Mouse (Mus musculus) stomach, embryonic 16.5 days (tissue): ENCODE results near the gene Gtf2h1. TPM values are rescaled to one million over a fixed set of nuclear protein-coding genes. Genes with fewer than 3 reads are reported as not detected.

Source experiments
- ATAC-seq: fragments of 200-750 bp; cut with Nextera tagmentation; 2 replicates; pipeline ENCODE4 v1.8.0; 2017; ENCODE audit warnings: moderate number of reproducible peaks, moderate TSS enrichment; ENCODE audit not compliant: insufficient read depth, low FRiP score
- H3K27ac ChIP-seq: fragments of 300-500 bp; sonication (generic); 2 replicates; pipeline ENCODE4 v1.5.1; 2014; ENCODE audit warnings: low read length
- H3K27me3 ChIP-seq: fragments of 300-500 bp; sonication (generic); 2 replicates; pipeline ENCODE4 v1.6.1; 2014; ENCODE audit warnings: low read length, control low read depth, mixed read lengths; ENCODE audit not compliant: control insufficient read depth, insufficient read depth
- H3K36me3 ChIP-seq: fragments of 300-500 bp; sonication (generic); 2 replicates; pipeline ENCODE4 v1.6.1; 2014; ENCODE audit warnings: low read length; ENCODE audit not compliant: control insufficient read depth, insufficient read depth
- H3K4me1 ChIP-seq: fragments of 300-500 bp; sonication (generic); 2 replicates; pipeline ENCODE4 v1.6.1; 2014; ENCODE audit warnings: low read length, control low read depth, mixed read lengths; ENCODE audit not compliant: control insufficient read depth, insufficient read depth
- H3K4me2 ChIP-seq: fragments of 300-500 bp; sonication (generic); 2 replicates; pipeline ENCODE4 v1.6.1; 2014; ENCODE audit warnings: low read depth, low read length, mixed read lengths
- H3K4me3 ChIP-seq: fragments of 300-500 bp; sonication (generic); replicated peaks from 2 replicates; pipeline ENCODE4 v1.5.1; 2014; ENCODE audit warnings: mild to moderate bottlenecking, low read length
- H3K9ac ChIP-seq: fragments of 300-500 bp; sonication (generic); 2 replicates; pipeline ENCODE4 v1.6.1; 2014; ENCODE audit warnings: low read length
- H3K9me3 ChIP-seq: fragments of 300-500 bp; sonication (generic); replicated peaks from 2 replicates; pipeline ENCODE4 v1.6.1; 2016; ENCODE audit warnings: low read length, control low read depth; ENCODE audit not compliant: control insufficient read depth
- WGBS: fragments of 180-500 bp; shearing (Covaris S2); extraction: QIAGEN DNeasy Blood & Tissue Kit; methylation state at CpG from one replicate; pipeline ENCODE4 v1.1.7; 2014; 5-methylcytosine and 5-hydroxymethylcytosine counted together
- polyA plus RNA-seq: library from polyadenylated mRNA; unstranded; fragments of >200 nt; fragmentation: Nextera tagmentation; extraction: Ambion mirVana; gene quantifications from 2 replicates; pipeline ENCODE4 v1.2.1, GENCODE M21; 2015

The Gtf2h1 gene
- polyA plus RNA-seq, 1 experiment from 2014 or later: 51.6 TPM

DNA sequence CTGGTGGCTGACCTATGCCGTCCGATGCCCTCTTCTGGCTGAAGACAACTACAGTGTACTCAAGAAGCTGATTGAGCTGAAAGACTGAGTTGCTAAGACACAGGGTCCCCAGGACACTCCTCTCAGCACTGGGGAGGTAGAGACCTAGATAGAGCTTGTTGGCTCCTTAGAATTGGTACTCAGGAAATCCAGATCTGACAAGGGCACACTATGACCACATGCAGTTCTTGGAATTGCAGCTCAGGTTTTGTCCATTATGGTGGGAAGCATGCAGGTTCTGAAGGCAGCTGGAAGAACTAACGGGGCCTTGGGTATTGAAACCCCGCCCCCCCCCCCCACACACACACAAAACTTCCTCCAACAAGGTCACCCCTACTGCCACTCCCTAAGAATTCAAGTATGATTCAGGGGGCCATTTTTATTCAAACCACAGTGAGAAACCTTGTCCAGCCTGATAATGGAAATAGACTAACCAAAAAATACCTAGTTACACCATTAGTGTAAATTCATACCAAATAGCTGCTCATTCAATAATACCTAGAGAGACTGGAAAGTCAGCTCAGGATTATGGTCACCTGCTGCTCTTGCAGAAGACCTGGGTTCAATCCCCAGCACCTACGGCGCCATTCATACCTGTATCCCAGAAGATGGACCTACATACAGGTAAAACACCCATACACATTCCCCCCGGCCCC is 60.1 kb downstream of the Gtf2h1 start:
- Histone ChIP-seq H3K4me1 (no peaks in the 10 kb centered on the region), H3K27ac (no peak overlapping the region), H3K9ac (no peak overlapping the region), H3K27me3 (no peaks in the 10 kb centered on the region), H3K4me3 (no peak overlapping the region), H3K4me2 (no peak overlapping the region), H3K9me3 (no peaks in the 10 kb centered on the region), H3K36me3 (peaks cover 32% of the 10 kb centered on the region)
- ATAC-seq: no peak
- 70% methylated on average over 7 of the region's 7 CpGs for WGBS

DNA sequence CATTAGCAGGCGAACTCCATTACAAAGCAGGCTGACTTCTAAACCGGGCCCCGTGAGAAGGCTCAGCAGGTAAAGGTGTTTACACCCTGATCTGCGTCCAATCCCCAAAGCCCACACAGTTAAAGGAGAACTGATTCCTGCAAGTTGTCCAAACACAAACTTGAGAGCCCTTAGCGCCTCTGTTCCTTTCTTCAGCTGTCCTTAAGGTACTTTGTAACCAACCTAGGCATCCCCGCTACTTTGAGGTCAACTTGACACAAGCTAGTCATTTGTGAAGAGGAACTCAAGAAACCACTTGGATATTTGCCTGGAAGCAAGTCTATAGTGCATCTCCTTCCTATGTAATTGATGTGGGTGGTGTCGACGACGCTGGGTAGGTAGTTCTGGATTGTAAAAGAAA is 61.5 kb downstream of the Gtf2h1 start:
- H3K9ac ChIP-seq: no peak overlapping the region
- no peak overlapping the region for H3K4me2 ChIP-seq
- H3K27ac ChIP-seq: no peak overlapping the region
- peaks cover 18% of the 10 kb centered on the region for H3K36me3 ChIP-seq
- H3K4me3 ChIP-seq: no peak overlapping the region
- H3K27me3 ChIP-seq: no peaks in the 10 kb centered on the region
- H3K9me3 ChIP-seq: no peaks in the 10 kb centered on the region
- WGBS: 65% methylated on average over 9 of the region's 9 CpGs
- no peaks in the 10 kb centered on the region for H3K4me1 ChIP-seq
- no peak for ATAC-seq

DNA sequence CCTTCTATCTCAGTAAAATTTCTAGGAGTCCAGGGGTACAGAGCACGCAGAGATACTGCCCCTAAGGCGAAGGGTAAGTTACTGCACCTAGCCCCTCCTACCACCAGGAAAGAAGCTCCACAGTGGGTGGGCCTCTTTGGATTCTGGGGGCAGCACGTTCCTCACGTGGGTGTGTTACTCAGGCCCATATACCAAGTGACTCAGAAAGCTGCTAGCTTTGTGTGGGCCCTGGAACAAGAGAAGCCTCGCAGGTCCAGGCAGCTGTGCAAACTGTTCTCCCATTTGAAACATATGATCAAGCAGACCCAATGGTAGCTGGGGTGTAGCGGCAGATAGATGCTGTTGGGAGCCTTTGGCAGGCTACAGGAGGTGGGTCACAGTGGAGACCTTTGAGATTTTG is 63.1 kb downstream of the Gtf2h1 start:
- no peak for ATAC-seq

DNA sequence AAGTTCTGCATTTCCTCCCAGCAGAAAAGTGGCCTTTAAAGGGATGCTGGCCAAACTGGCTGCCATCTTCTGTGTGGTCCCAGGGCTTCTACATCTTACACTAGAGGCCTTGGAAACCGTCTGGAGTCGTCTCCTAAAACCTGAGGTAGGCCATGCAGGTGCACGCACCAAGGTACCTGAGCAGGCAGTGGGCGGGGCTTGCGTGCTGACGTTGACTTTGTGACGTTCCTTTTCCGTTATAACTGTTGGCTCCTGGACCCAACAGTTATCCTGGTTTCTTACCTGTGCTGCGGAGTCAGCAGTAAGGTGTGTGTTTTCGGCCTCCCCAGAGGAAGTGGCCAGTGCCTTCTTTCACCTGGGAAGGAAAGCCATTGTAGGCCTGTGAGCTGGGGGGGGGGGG is 65.1 kb downstream of the Gtf2h1 start, which contains the start of gene Ldhc:
Ldhc (plus strand) TSS at position 208 of the 400 bp plus-strand sequence.
- no peaks in the 10 kb centered on the region for H3K9me3 ChIP-seq
- no peaks in the 10 kb centered on the region for H3K27me3 ChIP-seq
- WGBS: 45% methylated on average over 10 of the region's 10 CpGs
- no peak within 1 kb of the TSS for H3K27ac ChIP-seq
- no peak within 1 kb of the TSS for H3K9ac ChIP-seq
- no peak within 1 kb of the TSS for H3K4me3 ChIP-seq
- no peaks in the 10 kb centered on the region for H3K36me3 ChIP-seq
- ATAC-seq: no peak
- H3K4me1 ChIP-seq: no peaks in the 10 kb centered on the region
- H3K4me2 ChIP-seq: no peak within 1 kb of the TSS

More for the DNA sequence above, 63.1 kb downstream of the Gtf2h1 start:
- Histone ChIP-seq H3K4me3 (no peak overlapping the region), H3K9ac (no peak overlapping the region), H3K4me2 (no peak overlapping the region), H3K36me3 (peaks cover 4% of the 10 kb centered on the region; the same call in 1 of the 2 replicates), H3K4me1 (no peaks in the 10 kb centered on the region), H3K27ac (no peak overlapping the region), H3K9me3 (no peaks in the 10 kb centered on the region), H3K27me3 (no peaks in the 10 kb centered on the region)
- 47% methylated on average over 6 of the region's 6 CpGs for WGBS

DNA sequence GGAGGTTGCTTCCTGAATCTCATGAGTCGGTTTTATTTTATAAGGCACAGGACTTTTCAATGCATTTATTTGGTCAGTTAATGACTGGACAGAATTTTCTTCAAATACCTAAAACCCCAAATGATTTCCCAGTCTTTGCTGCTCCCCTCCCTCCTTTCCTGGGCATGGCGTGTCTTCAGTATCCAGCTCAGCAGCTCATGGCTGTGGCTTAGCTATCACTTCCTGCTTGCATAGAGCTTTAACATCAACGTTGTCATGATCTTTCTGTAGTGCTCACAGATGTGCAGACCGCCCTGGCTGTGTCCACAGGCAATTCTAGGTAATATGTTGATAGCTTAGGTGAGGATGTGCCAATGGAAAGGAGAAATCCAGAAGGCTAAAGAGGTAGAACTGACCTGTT is 76.1 kb downstream of the Gtf2h1 start:
- no peak overlapping the region for H3K27ac ChIP-seq
- no peaks in the 10 kb centered on the region for H3K4me1 ChIP-seq
- no peak overlapping the region for H3K9ac ChIP-seq
- H3K27me3 ChIP-seq: no peaks in the 10 kb centered on the region
- no peaks in the 10 kb centered on the region for H3K9me3 ChIP-seq
- H3K4me2 ChIP-seq: no peak overlapping the region
- 63% methylated on average over 4 of the region's 4 CpGs for WGBS
- H3K36me3 ChIP-seq: no peaks in the 10 kb centered on the region
- no peak overlapping the region for H3K4me3 ChIP-seq
- ATAC-seq: no peak

Other genes with a start within 250 kb of the Gtf2h1 start
- gene Sergef, start 156.3 kb upstream of the Gtf2h1 start, polyA plus RNA-seq: 13.5 and 14.9 TPM in 2 replicates
- 1.0 TPM in 2 replicates for gene Tph1, start 123.6 kb upstream of the Gtf2h1 start, polyA plus RNA-seq
- 23.2 and 25.6 TPM in 2 replicates for gene Saal1, start 85.4 kb upstream of the Gtf2h1 start, polyA plus RNA-seq
- gene Saa3, start 80.4 kb upstream of the Gtf2h1 start, polyA plus RNA-seq: 0.32 and 0.54 TPM in 2 replicates
- gene Saa4, start 63.5 kb upstream of the Gtf2h1 start, polyA plus RNA-seq: 0.27 and 0.68 TPM in 2 replicates
- 0.48 TPM in 1 of 2 replicates, not detected in the other for gene Saa1, start 53.1 kb upstream of the Gtf2h1 start, polyA plus RNA-seq
- not detected in 2 replicates for gene Saa2, start 44.3 kb upstream of the Gtf2h1 start, polyA plus RNA-seq
- gene Hps5, start within 50 bp of the Gtf2h1 start, polyA plus RNA-seq: 20.5 and 23.4 TPM in 2 replicates
- gene Ldha, start 45.4 kb downstream of the Gtf2h1 start, polyA plus RNA-seq: 1,904 and 2,036 TPM in 2 replicates
- gene Ldhc, start 65.1 kb downstream of the Gtf2h1 start, polyA plus RNA-seq: not detected in 2 replicates
- gene Tsg101, start 123.9 kb downstream of the Gtf2h1 start, polyA plus RNA-seq: 137 and 140 TPM in 2 replicates
- 11.6 and 12.6 TPM in 2 replicates for gene Uevld, start 162.4 kb downstream of the Gtf2h1 start, polyA plus RNA-seq
- not detected in 2 replicates for gene Gm9999, start 187.5 kb downstream of the Gtf2h1 start, polyA plus RNA-seq
- 25.1 and 25.7 TPM in 2 replicates for gene Spty2d1, start 212.3 kb downstream of the Gtf2h1 start, polyA plus RNA-seq